Mouse (Mus musculus) brain, embryonic 18.5 days (tissue): Measurements from ENCODE around the gene Prdm8.
A peak's percentile ranks its signal among the peaks of the same experiment; 100 is the strongest.

Source experiments
- DNase-seq: peaks from one replicate; pipeline ENCODE4 v3.0.0-alpha.2; 2012; ENCODE audit warnings: low read depth, low spot score

Gene Prdm8

DNA sequence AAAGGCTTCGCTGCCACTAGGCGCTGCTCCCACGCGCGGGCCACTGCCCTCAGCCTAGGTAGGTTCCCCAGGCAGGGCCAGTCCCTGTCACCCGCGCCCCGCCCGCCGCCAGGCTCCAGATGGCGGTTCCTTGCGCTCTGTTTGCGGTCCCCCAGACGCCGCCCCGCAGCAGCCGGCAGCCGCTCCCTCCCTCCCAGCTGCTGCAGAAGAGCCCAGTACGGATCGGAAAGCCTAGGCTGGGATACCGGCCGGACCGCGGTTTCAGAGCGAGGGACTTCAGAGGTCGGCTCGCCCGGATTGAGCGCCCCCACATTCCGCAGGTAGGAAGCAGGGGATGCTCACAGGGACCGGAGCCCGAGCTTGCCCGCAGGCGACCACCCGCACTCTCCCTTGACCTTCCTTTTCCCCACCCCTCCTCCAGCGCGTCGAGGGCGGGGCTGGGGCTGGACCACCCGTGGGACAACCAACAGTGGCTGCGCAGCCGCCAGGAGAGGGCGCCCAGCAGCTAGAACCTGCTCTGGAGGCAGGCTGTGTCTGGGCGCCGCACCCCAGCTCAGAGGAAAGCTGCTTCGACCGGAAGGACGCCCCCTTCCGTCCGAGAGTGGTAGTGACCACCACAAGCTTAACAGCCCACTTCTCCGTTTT, at the start of gene Prdm8:
Prdm8 (plus strand) TSS at position 19 of the 645 bp plus-strand sequence.
- no peak for DNase-seq

GRCm38 (mm10) chr5:98127074-98127473, 39.9 kb upstream of the Prdm8 start:
- no peak for DNase-seq

GRCm38 (mm10) chr5:98138545-98139296, 28.3 kb upstream of the Prdm8 start:
- DNase-seq, result peak; percentile 72

DNA sequence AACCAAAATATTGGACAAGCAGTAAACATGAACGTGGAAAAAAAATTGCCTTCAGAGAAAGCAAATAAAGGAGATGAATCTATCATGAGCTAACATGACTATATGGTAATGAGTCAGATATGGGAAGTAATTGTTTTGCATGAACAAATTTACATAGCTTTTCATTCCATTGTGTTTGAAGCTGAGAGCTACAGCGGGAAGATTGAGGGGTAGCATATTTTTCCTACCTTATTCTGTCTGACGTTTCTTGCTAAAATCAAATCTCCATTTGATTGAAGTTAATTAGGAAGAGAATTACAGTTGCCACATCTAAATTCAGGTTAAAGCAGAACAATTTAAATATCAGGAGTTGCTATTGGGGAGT, 27.7 kb upstream of the Prdm8 start:
- DNase-seq, result no peak

DNA sequence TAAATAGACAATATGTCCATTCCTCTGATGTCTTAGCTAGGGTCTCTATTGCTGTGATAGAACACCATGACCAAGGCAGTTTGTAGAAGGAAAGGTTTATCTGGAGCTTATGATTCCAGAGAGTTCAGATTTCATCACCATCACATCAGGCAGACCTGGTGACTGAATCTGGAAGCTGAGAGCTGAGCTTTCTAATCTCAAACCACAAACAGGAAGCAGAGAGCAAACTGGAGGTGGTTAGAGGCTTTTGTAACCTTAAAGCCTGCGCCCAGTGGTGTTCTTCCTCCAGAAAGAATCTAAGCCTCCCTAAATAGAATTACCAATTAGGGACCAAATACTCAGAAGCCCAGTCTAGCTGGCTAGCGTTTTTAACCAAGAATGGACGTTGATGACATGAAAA, 20.1 kb upstream of the Prdm8 start:
- no peak for DNase-seq

GRCm38 (mm10) chr5:98166116-98166515, 882 bp upstream of the Prdm8 start:
- DNase-seq, result no peak

DNA sequence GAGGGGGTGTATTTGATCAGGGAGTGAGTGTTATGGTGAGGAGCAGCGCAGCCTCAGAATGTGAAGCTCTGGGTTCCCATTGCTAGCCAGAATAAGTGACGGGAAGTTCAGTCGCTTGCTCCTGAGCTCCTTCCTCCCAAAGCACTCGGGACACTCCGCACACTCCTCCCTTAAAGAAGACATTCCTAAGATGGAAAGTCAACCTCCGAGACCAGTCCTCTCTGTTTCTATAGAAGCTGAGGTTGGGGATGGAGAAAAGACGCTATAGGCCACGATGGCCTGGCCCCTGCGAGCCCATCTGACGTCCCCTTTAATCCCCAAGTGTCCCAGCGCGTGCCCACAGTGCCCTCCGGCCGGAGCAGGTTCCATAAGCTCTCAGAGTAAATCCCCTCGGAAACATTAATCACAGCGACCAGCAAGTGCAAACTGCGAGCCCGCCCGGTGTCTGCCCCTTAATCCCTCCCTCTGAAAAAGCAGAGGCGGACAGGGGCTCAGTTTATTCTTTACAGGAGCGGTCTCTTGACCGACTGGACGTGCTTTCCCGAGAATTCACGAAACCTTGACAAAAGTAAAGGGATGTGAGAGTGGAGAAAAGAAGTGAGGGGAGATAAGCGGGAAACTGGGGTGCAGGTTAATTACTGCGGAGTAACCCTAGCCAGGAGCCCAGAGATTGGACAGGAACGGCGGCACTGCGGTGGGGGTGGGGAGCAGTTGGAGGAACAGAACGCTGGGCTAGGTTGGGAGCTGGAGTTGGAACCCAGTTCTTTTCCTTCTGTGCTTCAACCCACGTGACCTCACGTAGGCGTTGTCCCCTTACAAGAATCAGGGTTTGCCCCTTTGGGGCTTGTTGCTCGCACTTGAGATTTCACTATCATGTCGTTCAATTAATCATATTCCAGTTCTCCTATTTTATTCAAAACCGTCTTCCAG, 1.6 kb downstream of the Prdm8 start:
- DNase-seq, result no peak

DNA sequence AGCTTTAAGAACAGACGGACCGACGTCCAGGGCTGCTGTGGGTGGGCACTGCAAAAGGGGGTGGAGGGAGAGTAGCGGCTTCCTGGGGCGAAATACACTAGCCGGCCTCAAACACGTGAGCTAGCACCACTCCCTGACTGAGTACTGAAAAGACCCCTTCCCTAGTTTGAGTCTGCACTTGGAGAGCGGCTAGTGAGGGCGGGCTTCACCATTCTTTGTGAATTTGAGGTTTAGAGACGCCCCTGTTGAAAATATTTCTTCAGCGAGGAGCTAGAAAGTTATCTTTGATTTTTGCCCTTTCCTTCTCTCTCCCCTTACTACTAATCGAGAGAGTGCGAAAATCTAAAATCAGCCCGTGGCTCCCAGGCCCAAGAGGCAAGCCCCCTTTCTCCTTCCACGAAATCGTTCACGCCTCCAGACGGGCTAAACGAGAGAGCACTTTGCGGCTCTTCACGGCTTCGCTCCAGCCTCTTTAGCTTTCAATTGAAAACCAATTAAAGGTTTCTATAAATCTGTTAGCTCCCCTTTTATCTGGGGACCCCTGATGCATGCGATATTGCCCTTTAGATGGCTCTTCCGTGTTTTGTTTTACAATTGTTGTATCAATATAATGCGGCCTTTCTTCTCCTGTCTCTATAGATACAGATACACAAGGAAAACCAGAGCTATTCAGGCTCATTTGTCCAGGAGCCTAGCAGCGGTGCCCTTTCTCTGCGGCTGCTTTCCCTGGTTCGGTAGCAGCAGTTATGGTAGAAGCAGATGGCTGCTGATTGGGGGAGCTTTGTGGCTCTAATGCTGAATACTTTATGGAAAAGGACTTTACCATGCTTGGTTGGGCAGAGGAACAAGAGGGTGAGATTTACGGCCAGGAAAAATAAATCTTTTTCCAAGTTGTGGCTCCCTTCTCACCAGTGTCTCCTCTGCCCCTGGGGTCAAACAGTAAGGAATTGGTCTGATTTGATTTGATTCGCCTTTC, 2.7 kb downstream of the Prdm8 start:
- no peak for DNase-seq

DNA sequence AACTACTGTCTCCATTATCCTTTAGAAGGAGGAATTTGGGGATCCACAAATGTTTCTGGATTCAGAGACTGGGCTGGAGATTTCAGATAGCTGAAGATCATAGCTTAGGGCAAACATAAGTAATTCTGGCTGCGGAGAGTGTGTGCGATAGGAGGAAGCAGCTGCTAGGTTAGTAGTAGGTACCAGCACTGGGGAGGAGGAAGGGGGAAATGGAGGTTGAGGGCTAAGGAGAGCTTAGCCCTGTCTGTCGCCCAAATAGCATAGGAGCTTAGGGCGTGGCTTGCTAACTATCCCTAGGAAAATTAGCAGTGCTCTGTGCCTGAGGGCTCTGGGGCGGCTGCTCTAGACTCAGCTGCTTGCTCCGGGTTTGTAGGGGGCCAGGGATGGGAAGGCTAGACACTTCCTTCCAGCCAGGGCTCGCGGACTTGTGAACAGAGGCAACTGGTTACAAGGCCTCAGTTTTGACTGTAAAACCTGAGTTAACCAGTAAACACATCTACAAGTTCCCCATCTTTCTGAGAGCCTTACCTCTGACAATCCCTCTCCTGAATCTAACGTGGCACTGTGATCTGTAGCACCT, 4.7 kb downstream of the Prdm8 start:
- DNase-seq, result no peak

- DNase-seq, result no peak
Measured at GRCm38 (mm10) chr5:98172502-98173181, 5.6 kb downstream of the Prdm8 start.

- DNase-seq, result no peak
Measured at GRCm38 (mm10) chr5:98173694-98174093, 6.7 kb downstream of the Prdm8 start.

DNA sequence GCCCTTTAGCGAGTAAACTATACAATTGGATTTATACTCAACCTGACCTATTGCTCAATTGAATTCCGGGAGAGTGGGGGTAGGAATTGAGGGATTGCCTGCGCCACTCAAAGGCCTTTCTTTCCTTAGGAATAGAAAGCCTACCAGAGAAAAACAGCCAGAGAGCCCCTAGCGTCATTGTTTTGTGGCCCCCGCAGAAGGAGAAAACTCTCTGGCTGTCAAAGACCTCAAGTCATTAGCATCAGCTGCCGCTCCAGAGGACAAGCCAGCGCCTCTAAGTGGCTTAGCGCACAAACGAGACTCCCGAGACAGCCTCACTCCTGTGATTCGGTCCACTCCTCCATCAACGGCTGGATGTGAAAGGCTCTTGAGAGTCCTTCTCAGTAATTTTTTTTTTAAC, 12.6 kb downstream of the Prdm8 start:
- no peak for DNase-seq

GRCm38 (mm10) chr5:98180461-98180887, 13.5 kb downstream of the Prdm8 start:
- DNase-seq, result no peak

- no peak for DNase-seq
Measured at GRCm38 (mm10) chr5:98180888-98181635, 14.1 kb downstream of the Prdm8 start.

DNA sequence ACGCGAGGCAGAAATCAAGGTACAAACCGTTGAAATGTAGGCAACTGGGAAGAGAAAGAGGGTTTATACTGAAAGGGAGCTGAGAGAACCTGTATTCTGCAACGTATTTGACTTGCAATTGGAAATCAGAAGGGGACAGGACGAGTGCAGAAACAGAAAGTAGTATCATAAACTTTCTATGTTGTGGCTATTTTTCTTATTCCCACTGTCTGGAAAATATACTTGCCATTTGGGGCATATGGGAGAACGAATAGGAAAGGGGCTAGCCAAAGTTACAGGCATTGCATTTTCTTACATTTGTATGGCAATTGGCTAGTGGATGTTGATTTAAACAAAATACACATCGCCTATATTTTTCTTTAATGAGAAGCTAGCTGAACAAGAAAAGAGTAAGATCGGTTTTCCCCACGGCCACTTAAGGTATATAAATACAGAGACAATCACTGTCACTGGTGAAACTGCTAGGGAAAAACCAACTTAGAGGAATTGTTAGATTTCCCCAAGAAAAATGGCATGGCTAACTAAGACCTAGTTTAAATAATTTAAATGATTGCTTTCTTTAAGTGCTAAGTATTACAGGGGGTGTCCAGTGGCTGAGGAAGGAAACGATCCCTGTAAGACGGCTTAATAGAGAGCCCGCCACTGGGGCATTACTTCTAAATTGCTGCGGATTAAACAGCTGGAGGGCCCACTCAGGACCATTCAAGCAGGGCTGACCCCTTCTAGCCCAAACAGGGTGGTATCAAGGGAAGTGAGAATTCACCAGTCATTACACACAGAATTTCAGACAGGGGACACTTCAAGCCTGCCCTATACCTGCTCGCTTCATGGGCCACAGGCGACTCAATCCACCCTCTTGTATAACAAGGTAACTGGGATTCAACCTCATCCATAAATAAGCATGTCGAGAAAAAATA, 14.9 kb downstream of the Prdm8 start:
- no peak for DNase-seq

DNA sequence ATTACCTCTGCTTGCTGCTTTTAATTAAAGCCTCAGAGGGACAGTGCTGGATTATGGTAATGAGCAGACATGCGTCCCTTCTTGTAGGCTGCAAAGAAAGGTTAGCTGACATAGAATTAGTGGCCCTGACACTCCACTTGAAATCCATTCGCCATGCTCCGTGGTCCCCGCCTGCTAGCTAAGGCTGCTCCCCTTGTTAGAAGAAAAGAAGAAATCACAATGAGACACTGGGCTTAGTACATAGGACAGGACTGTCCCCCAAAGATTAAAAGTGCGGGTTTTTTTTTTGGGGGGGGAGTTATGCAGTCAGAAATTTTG, 15.6 kb downstream of the Prdm8 start:
- no peak for DNase-seq

- DNase-seq, result no peak
Measured at GRCm38 (mm10) chr5:98183031-98183595, 16.1 kb downstream of the Prdm8 start.

GRCm38 (mm10) chr5:98184281-98184910, 17.4 kb downstream of the Prdm8 start:
- DNase-seq, result no peak
